Comparison of ENCODE assay signal across 8 mouse cellular contexts in the genomic region with DNA sequence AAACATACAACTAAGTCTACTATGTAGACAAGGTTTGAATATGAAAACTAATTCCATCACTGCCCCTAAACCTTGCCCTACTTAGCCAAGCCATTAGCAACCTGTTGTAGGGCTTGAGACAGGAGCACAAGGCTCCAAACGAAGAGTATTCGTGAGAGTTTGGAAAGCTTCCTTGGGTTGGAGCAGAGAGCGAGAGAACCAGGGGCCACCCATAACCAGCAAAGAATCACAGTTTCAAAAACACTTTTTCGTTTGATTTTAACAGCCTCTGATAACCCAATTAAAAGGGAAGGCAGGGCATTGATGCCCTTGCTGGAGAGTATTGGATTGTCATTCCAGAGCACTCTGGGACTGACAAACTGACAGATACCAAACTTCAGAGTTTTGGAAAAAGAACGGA. TPM values are rescaled to one million over a fixed set of nuclear protein-coding genes. Genes with fewer than 3 reads are reported as not detected.
A peak's percentile ranks its signal among the peaks of the same experiment; 100 is the strongest.
DNase-seq lines count a peak whose midpoint lies in the region; ATAC-seq and TF ChIP-seq lines count a peak whose summit lies in the region.

No protein-coding gene starts in this region.

- TF ChIP-seq POLR2A in bone marrow macrophage, adult 2 months (IDR thresholded peaks at IDR 0.05; ENCODE audit: borderline replicate concordance, low read depth, low read length), result no peak

- no peak for TF ChIP-seq CTCF in bone marrow macrophage, adult 2 months (IDR thresholded peaks at IDR 0.05; ENCODE audit: low read depth, low read length)

- peaks cover 50% of the 10 kb centered on the region for H3K79me2 ChIP-seq in macrophage (ENCODE audit: inconsistent target)

- peak overlapping the region; percentile 90 for H3K9ac ChIP-seq in heart, embryonic 13.5 days
- peak overlapping the region; percentile 93; the same call in 1 of the 2 replicates for H3K9ac ChIP-seq in hindbrain, embryonic 11.5 days (ENCODE audit: low read depth, low read length)

- DNase-seq in heart, postnatal 36 days, result no peak
- no peak for DNase-seq in hindbrain, embryonic 11.5 days (ENCODE audit: low spot score)
- DNase-seq in c-Kit-positive CD71-positive TER-119-positive erythroid progenitor cells, embryonic 14.5 days (ENCODE audit: low spot score), result no peak
- DNase-seq in frontal cortex, postnatal 14 days (ENCODE audit: low spot score in 2 of 2), result no peak
- DNase-seq in ovary, adult 18-20 months (ENCODE audit: low spot score), result no peak

- no peak for ATAC-seq in heart, embryonic 13.5 days (ENCODE audit: extremely low read depth, insufficient number of reproducible peaks, low FRiP score, low TSS enrichment)
- no peak for ATAC-seq in hindbrain, embryonic 11.5 days (ENCODE audit: low FRiP score)

- H3K9me3 ChIP-seq in heart, embryonic 13.5 days, result no peaks in the 10 kb centered on the region
- H3K9me3 ChIP-seq in hindbrain, embryonic 11.5 days (ENCODE audit: control insufficient read depth, low read length), result no peaks in the 10 kb centered on the region

- H3K4me3 ChIP-seq in heart, embryonic 13.5 days, result peak overlapping the region; percentile 85
- H3K4me3 ChIP-seq in bone marrow macrophage, adult 2 months (ENCODE audit: insufficient read depth, low read length), result peak overlapping the region; percentile 77
- H3K4me3 ChIP-seq in hindbrain, embryonic 11.5 days (ENCODE audit: low read depth, low read length), result peak overlapping the region; percentile 97
- peak overlapping the region; percentile 61 for H3K4me3 ChIP-seq in macrophage (ENCODE audit: inconsistent target)

- peak overlapping the region; percentile 95 for H3K4me2 ChIP-seq in heart, embryonic 13.5 days
- H3K4me2 ChIP-seq in hindbrain, embryonic 11.5 days (replicated peaks; ENCODE audit: low read depth, low read length), result peak overlapping the region; percentile 89

- peaks cover 6% of the 10 kb centered on the region for H3K4me1 ChIP-seq in heart, embryonic 13.5 days
- peaks cover 19% of the 10 kb centered on the region for H3K4me1 ChIP-seq in bone marrow macrophage, adult 2 months (ENCODE audit: control insufficient read depth, insufficient read depth, low read length)
- no peaks in the 10 kb centered on the region for H3K4me1 ChIP-seq in hindbrain, embryonic 11.5 days (replicated peaks; ENCODE audit: control insufficient read depth, insufficient read depth, low read length)

- H3K27ac ChIP-seq in heart, embryonic 13.5 days (replicated peaks), result no peak overlapping the region
- no peak overlapping the region for H3K27ac ChIP-seq in bone marrow macrophage, adult 2 months (ENCODE audit: insufficient read depth, low read depth, low read length)
- H3K27ac ChIP-seq in hindbrain, embryonic 11.5 days (ENCODE audit: low read depth, low read length), result no peak overlapping the region
- no peak overlapping the region for H3K27ac ChIP-seq in macrophage

- H3K27me3 ChIP-seq in heart, embryonic 13.5 days (replicated peaks), result peaks cover 12% of the 10 kb centered on the region; the same call in 1 of the 2 replicates
- peaks cover 2% of the 10 kb centered on the region; the same call in 1 of the 2 replicates for H3K27me3 ChIP-seq in hindbrain, embryonic 11.5 days (ENCODE audit: control insufficient read depth, insufficient read depth, low read length)

- H3K36me3 ChIP-seq in heart, embryonic 13.5 days, result no peaks in the 10 kb centered on the region
- no peaks in the 10 kb centered on the region for H3K36me3 ChIP-seq in hindbrain, embryonic 11.5 days (ENCODE audit: control insufficient read depth, insufficient read depth, low read length)
- no peaks in the 10 kb centered on the region for H3K36me3 ChIP-seq in macrophage (ENCODE audit: inconsistent target)

- WGBS in heart, embryonic 13.5 days, result 40% methylated on average over 5 of the region's 5 CpGs
- 35% methylated on average over 5 of the region's 5 CpGs for WGBS in hindbrain, embryonic 11.5 days
- 72% methylated on average over 5 of the region's 5 CpGs for WGBS in macrophage (ENCODE audit: missing documents)

- intact Hi-C loops in heart, postnatal 36 days (cut with DNase I), result no loop called here

RNA-seq across cellular contexts. Expression of a gene that starts 1.0 kb away (rescaled TPM):
- polyA plus RNA-seq in heart, embryonic 13.5 days (2015; fragmentation: Nextera tagmentation; extraction: Ambion mirVana), result 0.75 and 1.1 TPM in 2 replicates
- 1 to 10 TPM; 9.2 to 9.7 TPM for total RNA-seq in heart, postnatal 36 days (2021)
- polyA plus RNA-seq in bone marrow macrophage, adult 2 months (2012; ENCODE audit: insufficient read depth, insufficient read length, missing spikeins), result 22.8 and 23.2 TPM in 2 replicates
- 2.7 and 4.1 TPM in 2 replicates for polyA plus RNA-seq in hindbrain, embryonic 11.5 days (2014; fragmentation: Nextera tagmentation; extraction: Ambion mirVana)
- total RNA-seq in macrophage (2018; cell fraction: chromatin; rRNA removed), result 10 to 100 TPM in 21 of 26 experiments, 1 to 10 TPM in 5; 5.4 to 96.7 (median 40.8) TPM
- 10 to 100 TPM in 10 of 26 experiments, 1 to 10 TPM in 16; 2.7 to 16.8 (median 7.6) TPM for total RNA-seq in macrophage (2018; cell fraction: cytosol; rRNA removed)
- total RNA-seq in macrophage (2018; cell fraction: nucleus; rRNA removed), result 10 to 100 TPM in 20 of 26 experiments, 1 to 10 TPM in 6; 8.1 to 69.0 (median 22.2) TPM
- polyA plus RNA-seq in macrophage (2018), result 5.6 to 10.3 TPM (median 6.6 TPM) in 3 replicates

RNA-seq across cellular contexts. Expression of a gene that starts 24.4 kb away (rescaled TPM):
- polyA plus RNA-seq in heart, embryonic 13.5 days (2015; fragmentation: Nextera tagmentation; extraction: Ambion mirVana), result 22.4 and 24.5 TPM in 2 replicates
- total RNA-seq in heart, postnatal 36 days (2021), result under 1 TPM; 0.53 to 0.84 TPM
- 11.7 and 13.2 TPM in 2 replicates for polyA plus RNA-seq in bone marrow macrophage, adult 2 months (2012; ENCODE audit: insufficient read depth, insufficient read length, missing spikeins)
- polyA plus RNA-seq in hindbrain, embryonic 11.5 days (2014; fragmentation: Nextera tagmentation; extraction: Ambion mirVana), result 41.8 and 53.7 TPM in 2 replicates
- total RNA-seq in macrophage (2018; cell fraction: chromatin; rRNA removed), result 10 to 100 TPM in 7 of 26 experiments, 1 to 10 TPM in 19; 1.8 to 24.2 (median 7.5) TPM
- 1 to 10 TPM in 24 of 26 experiments, under 1 TPM in 2; 0.69 to 3.4 (median 2.2) TPM for total RNA-seq in macrophage (2018; cell fraction: cytosol; rRNA removed)
- 10 to 100 TPM in 4 of 26 experiments, 1 to 10 TPM in 22; 1.5 to 37.2 (median 4.3) TPM for total RNA-seq in macrophage (2018; cell fraction: nucleus; rRNA removed)
- polyA plus RNA-seq in macrophage (2018), result 1.1 to 13.8 TPM (median 13.0 TPM) in 3 replicates
